In genomic region chr7:126012325-126013021, GRCm38 (mm10) we compare ENCODE assay signal across 17 mouse cellular contexts.
DNase-seq lines count a peak whose midpoint lies in the region; ATAC-seq and TF ChIP-seq lines count a peak whose summit lies in the region.
"Had no signal": no experiment of that assay in that cellular context is flagged by ENCODE, and none has a peak within 500 bp of the region (broad histone marks: within the 10 kb centered on the region; RNA-seq: fewer than 3 reads in every experiment).

No protein-coding gene starts in this region.

- ATAC-seq in heart, embryonic 13.5 days (ENCODE audit: extremely low read depth, insufficient number of reproducible peaks, low FRiP score, low TSS enrichment), result no peak
- no peak for ATAC-seq in liver, embryonic 11.5 days (replicated peaks; ENCODE audit: low FRiP score)
- ATAC-seq in liver, postnatal 0 days, result no peak
- ATAC-seq in forebrain, embryonic 14.5 days, result peak; percentile 9; the same call in 1 of the 2 replicates
- ATAC-seq in midbrain, embryonic 15.5 days (replicated peaks), result peak; percentile 44; the same call in 1 of the 2 replicates

- no peaks in the 10 kb centered on the region for H3K27me3 ChIP-seq in heart, embryonic 13.5 days (replicated peaks)
- H3K27me3 ChIP-seq in liver, embryonic 11.5 days (replicated peaks; ENCODE audit: control insufficient read depth, insufficient read depth, low read length), result no peaks in the 10 kb centered on the region
- H3K27me3 ChIP-seq in liver, postnatal 0 days (ENCODE audit: insufficient read depth, low read length), result no peaks in the 10 kb centered on the region
- H3K27me3 ChIP-seq in forebrain, embryonic 14.5 days (replicated peaks; ENCODE audit: control insufficient read depth, insufficient read depth, low read length), result no peaks in the 10 kb centered on the region
- no peaks in the 10 kb centered on the region for H3K27me3 ChIP-seq in midbrain, embryonic 15.5 days (replicated peaks)

- peaks cover 31% of the 10 kb centered on the region for H3K4me1 ChIP-seq in heart, embryonic 13.5 days
- 0 out of 2 replicates have a peak, but pooled peaks cover 3% of the 10 kb centered on the region for H3K4me1 ChIP-seq in liver, embryonic 11.5 days (replicated peaks; ENCODE audit: control insufficient read depth, insufficient read depth, low read length)
- H3K4me1 ChIP-seq in liver, postnatal 0 days (ENCODE audit: insufficient read depth), result no peaks in the 10 kb centered on the region
- H3K4me1 ChIP-seq in forebrain, embryonic 14.5 days (ENCODE audit: control insufficient read depth, insufficient read depth, low read length), result peaks cover 38% of the 10 kb centered on the region
- H3K4me1 ChIP-seq in midbrain, embryonic 15.5 days, result peaks cover 18% of the 10 kb centered on the region

- no peak for DNase-seq in heart, adult 9 months (ENCODE audit: low spot score in 2 of 2)
- DNase-seq in liver, embryonic 11.5 days (ENCODE audit: low spot score), result no peak
- no peak for DNase-seq in liver, postnatal 0 days
- peak; percentile 49 for DNase-seq in forebrain, embryonic 14.5 days (ENCODE audit: low spot score)
- DNase-seq in neural tube, embryonic 10.5 days (ENCODE audit: extremely low spot score, low spot score), result no peak
- DNase-seq in left cerebral cortex, postnatal 4 days, result no peak
- DNase-seq: adrenal gland, postnatal 10 days; B cell, adult 2 months; cerebellum, postnatal 10 days; gastrocnemius, postnatal 36 days; kidney, postnatal 10 days; lung, postnatal 36 days; right cerebral cortex, postnatal 14 days; thymus, adult 2 months had no signal

- peak overlapping the region; percentile 33 for H3K4me2 ChIP-seq in heart, embryonic 13.5 days
- no peak overlapping the region for H3K4me2 ChIP-seq in liver, embryonic 11.5 days
- H3K4me2 ChIP-seq in liver, postnatal 0 days (ENCODE audit: low read depth, low read length), result no peak overlapping the region
- H3K4me2 ChIP-seq in forebrain, embryonic 14.5 days (ENCODE audit: low read length), result no peak overlapping the region
- no peak overlapping the region for H3K4me2 ChIP-seq in midbrain, embryonic 15.5 days
- H3K4me2 ChIP-seq: liver, embryonic 15.5 days had no signal

- no peaks in the 10 kb centered on the region for H3K36me3 ChIP-seq in heart, embryonic 13.5 days
- no peaks in the 10 kb centered on the region for H3K36me3 ChIP-seq in liver, embryonic 11.5 days (ENCODE audit: control insufficient read depth, insufficient read depth, low read length)
- no peaks in the 10 kb centered on the region for H3K36me3 ChIP-seq in liver, postnatal 0 days (replicated peaks; ENCODE audit: insufficient read depth, low read length)
- no peaks in the 10 kb centered on the region for H3K36me3 ChIP-seq in forebrain, embryonic 14.5 days (ENCODE audit: control insufficient read depth, insufficient read depth, low read length)
- no peaks in the 10 kb centered on the region for H3K36me3 ChIP-seq in midbrain, embryonic 15.5 days (replicated peaks)
- H3K36me3 ChIP-seq: liver, embryonic 15.5 days had no signal

- WGBS in heart, embryonic 13.5 days, result 46% methylated on average over 11 of the region's 11 CpGs
- WGBS in liver, embryonic 11.5 days, result 73% methylated on average over 11 of the region's 11 CpGs
- 70% methylated on average over 11 of the region's 11 CpGs for WGBS in liver, postnatal 0 days (ENCODE audit: insufficient replicate concordance)
- WGBS in forebrain, embryonic 14.5 days, result 6% methylated on average over 11 of the region's 11 CpGs
- WGBS in midbrain, embryonic 15.5 days, result 38% methylated on average over 11 of the region's 11 CpGs

- no peak for TF ChIP-seq CTCF in liver, postnatal 0 days (IDR thresholded peaks at IDR 0.05; ENCODE audit: low read depth)

- intact Hi-C loops in left cerebral cortex, postnatal 4 days (cut with DNase I), result no loop called here

- H3K9me3 ChIP-seq in heart, embryonic 13.5 days, result no peaks in the 10 kb centered on the region
- no peaks in the 10 kb centered on the region for H3K9me3 ChIP-seq in liver, embryonic 11.5 days (ENCODE audit: control insufficient read depth, low read length)
- no peaks in the 10 kb centered on the region for H3K9me3 ChIP-seq in liver, postnatal 0 days (ENCODE audit: low read length)
- no peaks in the 10 kb centered on the region for H3K9me3 ChIP-seq in forebrain, embryonic 14.5 days (replicated peaks; ENCODE audit: control insufficient read depth, low read length)
- H3K9me3 ChIP-seq in midbrain, embryonic 15.5 days, result no peaks in the 10 kb centered on the region
- H3K9me3 ChIP-seq: liver, embryonic 15.5 days had no signal

- H3K4me3 ChIP-seq in heart, embryonic 13.5 days, result no peak overlapping the region
- no peak overlapping the region for H3K4me3 ChIP-seq in liver, embryonic 11.5 days (ENCODE audit: low read depth, low read length)
- no peak overlapping the region for H3K4me3 ChIP-seq in liver, postnatal 0 days (ENCODE audit: low read depth, low read length)
- no peak overlapping the region for H3K4me3 ChIP-seq in forebrain, embryonic 14.5 days (ENCODE audit: low read depth, low read length)
- no peak overlapping the region for H3K4me3 ChIP-seq in midbrain, embryonic 15.5 days
- H3K4me3 ChIP-seq: liver, embryonic 15.5 days had no signal

- no peak for TF ChIP-seq EP300 in liver, postnatal 0 days (IDR thresholded peaks at IDR 0.05; ENCODE audit: low read depth)

- peak overlapping the region; percentile 37 for H3K9ac ChIP-seq in heart, embryonic 13.5 days
- 0 out of 2 replicates have a peak overlapping the region, but pooled peaks have one; percentile 5 for H3K9ac ChIP-seq in liver, embryonic 11.5 days (ENCODE audit: low read depth, low read length)
- H3K9ac ChIP-seq in liver, postnatal 0 days (replicated peaks), result no peak overlapping the region
- no peak overlapping the region for H3K9ac ChIP-seq in forebrain, embryonic 14.5 days (ENCODE audit: low read length)
- H3K9ac ChIP-seq in midbrain, embryonic 15.5 days, result no peak overlapping the region
- H3K9ac ChIP-seq: liver, embryonic 15.5 days had no signal

- peak overlapping the region; percentile 64 for H3K27ac ChIP-seq in heart, embryonic 13.5 days (replicated peaks)
- H3K27ac ChIP-seq in liver, embryonic 11.5 days (ENCODE audit: low read depth, low read length), result no peak overlapping the region
- H3K27ac ChIP-seq in liver, postnatal 0 days (ENCODE audit: low read depth), result no peak overlapping the region
- no peak overlapping the region for H3K27ac ChIP-seq in forebrain, embryonic 14.5 days (ENCODE audit: low read depth, low read length)
- H3K27ac ChIP-seq in midbrain, embryonic 15.5 days, result peak overlapping the region; percentile 61
- H3K27ac ChIP-seq: liver, embryonic 15.5 days had no signal

Comparison
In these comparisons a context has a peak if more than half of its experiments do, and no peak if none do; other contexts are left out.
1. H3K9ac ChIP-seq: peak in heart, embryonic 13.5 days (single experiment) and liver, embryonic 11.5 days (single experiment); none in liver, postnatal 0 days (single experiment), forebrain, embryonic 14.5 days (single experiment) and midbrain, embryonic 15.5 days (single experiment).
2. ATAC-seq: peak in forebrain, embryonic 14.5 days (single experiment) and midbrain, embryonic 15.5 days (single experiment); none in heart, embryonic 13.5 days (single experiment), liver, embryonic 11.5 days (single experiment) and liver, postnatal 0 days (single experiment).
3. H3K27ac ChIP-seq: peak in heart, embryonic 13.5 days (single experiment) and midbrain, embryonic 15.5 days (single experiment); none in liver, embryonic 11.5 days (single experiment), liver, postnatal 0 days (single experiment) and forebrain, embryonic 14.5 days (single experiment).